Mouse (Mus musculus) splenic B cell, adult 2 months (primary cell): ENCODE measurements around the gene Olfr912.

Source experiments
- DNase-seq: peaks from one replicate; pipeline ENCODE4 v3.0.0-alpha.2; 2011; ENCODE audit warnings: low read depth, low spot score
- H3K27me3 ChIP-seq: 2 replicates; pipeline ENCODE4 v1.6.1; 2012; ENCODE audit warnings: mild to moderate bottlenecking, low read length, moderate library complexity, mixed read lengths; ENCODE audit not compliant: control insufficient read depth, poor library complexity, insufficient read depth, severe bottlenecking
- H3K36me3 ChIP-seq: 2 replicates; pipeline ENCODE4 v1.6.1; 2012; ENCODE audit warnings: mild to moderate bottlenecking, low read length, moderate library complexity, mixed read lengths; ENCODE audit not compliant: control insufficient read depth, poor library complexity, insufficient read depth, severe bottlenecking

The Olfr912 gene

GRCm38 (mm10) chr9:38579878-38580277 lies at the start of gene Olfr912:
Gene Olfr912, plus strand, starts transcription at chr9:38580178.
- H3K27me3 ChIP-seq, result no peaks in the 10 kb centered on the region
- no peaks in the 10 kb centered on the region for H3K36me3 ChIP-seq
- DNase-seq, result no peak

GRCm38 (mm10) chr9:38537549-38537948 lies 42.4 kb upstream of the Olfr912 start, which contains the start of gene Olfr910:
Gene Olfr910, plus strand, starts transcription at chr9:38537849.
- DNase-seq, result no peak
- Histone ChIP-seq H3K27me3 (no peaks in the 10 kb centered on the region), H3K36me3 (no peaks in the 10 kb centered on the region)

DNA sequence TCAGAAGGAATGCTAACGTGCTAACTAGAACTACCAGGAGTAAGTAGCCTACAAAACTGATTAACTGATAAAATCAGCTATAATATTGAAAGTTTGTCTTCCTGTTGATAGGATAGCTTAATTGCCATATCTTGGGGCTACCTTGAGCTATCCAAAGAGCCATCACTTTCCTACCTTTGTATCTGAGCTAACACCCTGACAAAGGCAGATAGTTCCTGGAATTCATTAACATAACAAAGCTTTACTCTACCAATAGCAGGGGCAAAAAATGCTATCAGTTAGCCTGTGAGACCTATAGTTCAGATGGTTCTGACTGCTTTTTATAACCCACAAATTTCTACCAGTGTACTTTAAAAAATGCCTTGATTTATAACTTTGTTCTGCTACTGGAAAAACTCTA lies 11.1 kb downstream of the Olfr912 start:
- Histone ChIP-seq H3K27me3 (no peaks in the 10 kb centered on the region), H3K36me3 (no peaks in the 10 kb centered on the region)
- no peak for DNase-seq

GRCm38 (mm10) chr9:38592459-38592858 lies 12.5 kb downstream of the Olfr912 start, which contains the start of gene Olfr913:
Gene Olfr913, plus strand, starts transcription at chr9:38592759.
- Histone ChIP-seq H3K36me3 (no peaks in the 10 kb centered on the region), H3K27me3 (no peaks in the 10 kb centered on the region)
- no peak for DNase-seq

- no peaks in the 10 kb centered on the region for H3K27me3 ChIP-seq
- no peak for DNase-seq
- no peaks in the 10 kb centered on the region for H3K36me3 ChIP-seq
These were observed 24.8 kb downstream of the Olfr912 start, which contains the start of gene Olfr914 for GRCm38 (mm10) chr9:38604802-38605201. Gene Olfr914, plus strand, starts transcription at chr9:38605102.

DNA sequence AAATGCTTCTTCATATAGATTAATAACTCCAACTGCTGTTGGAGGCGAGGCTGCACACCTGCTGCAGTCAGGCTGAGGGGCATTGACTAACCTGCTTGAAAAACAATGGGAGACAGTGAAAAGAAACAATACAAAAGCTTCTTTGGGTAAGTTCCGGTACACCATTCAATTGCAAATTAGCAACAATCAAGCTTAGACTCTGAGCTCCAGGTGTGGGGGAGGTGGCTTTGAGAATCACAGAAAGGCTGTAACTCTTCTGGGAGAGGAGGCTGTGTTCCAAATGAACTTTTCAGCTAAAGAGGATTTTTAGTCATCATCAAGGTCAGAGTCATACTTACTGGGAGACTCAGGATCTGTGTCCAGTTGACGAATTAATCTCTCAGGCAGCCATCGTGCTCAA lies 52.4 kb downstream of the Olfr912 start:
- Histone ChIP-seq H3K27me3 (no peaks in the 10 kb centered on the region), H3K36me3 (no peaks in the 10 kb centered on the region)
- no peak for DNase-seq
